Mouse (Mus musculus): ENCODE measurements around the gene Sgk2.

- TF ChIP-seq POLR2A (IDR thresholded peaks at IDR 0.05; ENCODE audit: borderline replicate concordance, extremely low read depth, insufficient read depth, insufficient read length, poor library complexity, severe bottlenecking) = no peak
- TF ChIP-seq CTCF (IDR thresholded peaks at IDR 0.05; ENCODE audit: borderline replicate concordance, extremely low read depth, insufficient read depth, insufficient read length) = no peak
These were observed 62.0 kb downstream of the Sgk2 start for GRCm38 (mm10) chr2:163049116-163049515.

Data from brain, embryonic 14.5 days (tissue).